Mouse (Mus musculus) limb, embryonic 10.5 days (tissue): ENCODE data around the gene Aldh1a2. TPM values are rescaled to one million over a fixed set of nuclear protein-coding genes. Genes with fewer than 3 reads are reported as not detected.

ENCODE experiments used
- DNase-seq: peaks from one replicate; pipeline ENCODE4 v3.0.0-alpha.2; 2017; ENCODE audit warnings: low spot score
- H3K27ac ChIP-seq: fragments of 300-500 bp; sonication (generic); 2 replicates; pipeline ENCODE4 v1.5.1; 2016; ENCODE audit warnings: mild to moderate bottlenecking
- H3K27me3 ChIP-seq: fragments of 300-500 bp; sonication (generic); 2 replicates; pipeline ENCODE4 v1.6.1; 2016; ENCODE audit warnings: low read depth, mild to moderate bottlenecking; ENCODE audit not compliant: poor library complexity, severe bottlenecking
- H3K36me3 ChIP-seq: fragments of 300-500 bp; sonication (generic); 2 replicates; pipeline ENCODE4 v1.6.1; 2016; ENCODE audit warnings: mild to moderate bottlenecking, moderate library complexity
- H3K4me1 ChIP-seq: fragments of 300-500 bp; sonication (generic); 2 replicates; pipeline ENCODE4 v1.6.1; 2016
- H3K4me3 ChIP-seq: fragments of 300-500 bp; sonication (generic); 2 replicates; pipeline ENCODE4 v1.5.1; 2016; ENCODE audit warnings: mild to moderate bottlenecking, moderate library complexity
- H3K9me3 ChIP-seq: fragments of 300-500 bp; sonication (generic); replicated peaks from 2 replicates; pipeline ENCODE4 v1.6.1; 2016; ENCODE audit warnings: mild to moderate bottlenecking
- WGBS: fragments of 180-500 bp; shearing (Covaris S2); methylation state at CpG from one replicate; pipeline ENCODE4 v1.1.7; 2016; 5-methylcytosine and 5-hydroxymethylcytosine counted together
- polyA plus RNA-seq: library from polyadenylated mRNA; unstranded; fragments of >200 nt; fragmentation: Nextera tagmentation; extraction: Ambion mirVana; gene quantifications from 2 replicates; pipeline ENCODE4 v1.2.1, GENCODE M21; 2016

The Aldh1a2 gene
- polyA plus RNA-seq, 1 experiment from 2014 or later, result 23.7 TPM

DNA sequence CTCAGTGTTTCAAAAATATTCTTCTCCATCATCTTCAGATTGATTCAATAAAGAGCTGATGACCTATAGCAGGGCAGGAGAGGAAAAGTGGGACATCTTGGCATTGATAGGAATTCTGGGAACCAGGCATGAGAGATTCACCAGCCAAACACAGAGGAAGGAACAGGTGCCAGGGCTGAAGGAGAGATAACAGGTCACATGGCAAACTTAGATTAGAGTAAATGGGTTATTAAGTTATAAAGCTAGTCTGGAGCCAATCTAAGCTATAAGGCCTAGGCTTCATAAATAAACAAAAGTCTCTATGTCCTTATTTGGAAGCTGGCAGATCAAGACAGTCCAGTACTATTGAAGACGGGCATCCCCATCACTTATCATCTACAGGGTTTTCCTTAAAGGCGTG is 29.8 kb upstream of the Aldh1a2 start:
- Histone ChIP-seq H3K27ac (no peak overlapping the region), H3K36me3 (no peaks in the 10 kb centered on the region), H3K27me3 (no peaks in the 10 kb centered on the region), H3K4me1 (peaks cover 6% of the 10 kb centered on the region), H3K4me3 (no peak overlapping the region), H3K9me3 (no peaks in the 10 kb centered on the region)
- WGBS, result 94% methylated on average over 2 of the region's 2 CpGs
- DNase-seq, result no peak

DNA sequence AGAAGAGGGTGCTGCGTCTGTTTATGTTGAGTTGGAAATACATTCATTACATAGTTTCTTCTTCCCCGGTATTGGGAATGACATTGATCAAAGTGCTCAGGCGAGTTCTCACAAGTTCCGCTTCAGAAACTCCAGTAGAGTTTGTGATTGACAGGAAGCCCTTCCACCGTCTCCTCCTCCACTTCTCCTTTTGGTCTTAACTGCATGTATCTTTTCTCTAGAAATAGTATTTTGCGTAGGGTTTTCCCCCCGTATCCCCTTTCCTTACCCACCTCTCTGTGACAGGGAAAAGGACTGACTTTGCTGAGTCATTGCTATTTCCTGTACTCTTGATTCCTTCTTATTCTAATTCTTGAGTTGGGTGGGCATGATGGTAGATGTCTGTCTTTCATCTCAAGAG is 28.2 kb upstream of the Aldh1a2 start:
- 90% methylated on average over 7 of the region's 7 CpGs for WGBS

DNA sequence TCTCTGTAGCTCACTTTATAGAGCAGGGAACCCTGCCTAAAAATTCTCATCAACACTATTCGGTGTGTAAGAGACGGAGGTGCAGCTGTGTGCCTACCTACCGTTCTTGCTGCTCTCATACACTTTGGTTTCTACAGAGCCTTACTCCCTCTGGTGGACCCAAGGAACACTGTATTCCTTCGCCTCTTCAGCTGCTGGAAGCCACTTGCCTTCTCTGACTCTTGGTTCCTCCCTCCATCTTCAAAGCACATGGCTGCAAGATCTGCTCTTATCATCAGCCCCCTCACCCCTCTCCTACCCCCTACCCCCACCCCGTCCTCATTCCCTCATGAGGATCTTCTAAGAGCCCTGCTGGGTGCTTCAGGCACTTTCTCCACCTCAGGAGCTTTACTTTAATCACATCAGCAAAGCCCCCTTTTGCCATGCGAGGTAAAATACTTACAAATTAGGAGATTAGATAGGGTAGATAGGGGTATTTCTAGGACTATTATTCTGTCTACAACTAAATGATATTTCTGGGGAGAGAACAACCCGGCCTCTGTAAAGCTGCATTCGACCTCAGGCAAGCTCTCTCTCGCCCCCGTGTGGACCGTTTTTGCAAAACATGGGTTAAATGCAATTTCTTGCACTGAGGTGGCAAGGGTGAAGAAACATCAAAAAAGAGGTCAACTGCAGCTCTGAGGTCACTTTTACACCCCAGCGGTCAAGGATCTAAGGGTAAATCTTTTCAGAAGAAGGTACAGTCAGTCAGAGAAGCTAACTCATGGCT is 26.8 kb upstream of the Aldh1a2 start:
- H3K27me3 ChIP-seq, result no peaks in the 10 kb centered on the region
- peak; percentile 81 for DNase-seq
- peaks cover 6% of the 10 kb centered on the region for H3K4me1 ChIP-seq
- H3K27ac ChIP-seq, result no peak overlapping the region; the same call in 1 of the 2 replicates
- WGBS, result 16% methylated on average over 12 of the region's 12 CpGs
- H3K9me3 ChIP-seq, result no peaks in the 10 kb centered on the region
- H3K4me3 ChIP-seq, result no peak overlapping the region
- no peaks in the 10 kb centered on the region for H3K36me3 ChIP-seq

More for the DNA sequence above, 28.2 kb upstream of the Aldh1a2 start:
- H3K9me3 ChIP-seq, result no peaks in the 10 kb centered on the region
- H3K27me3 ChIP-seq, result no peaks in the 10 kb centered on the region
- H3K27ac ChIP-seq, result no peak overlapping the region
- no peak overlapping the region for H3K4me3 ChIP-seq
- H3K36me3 ChIP-seq, result no peaks in the 10 kb centered on the region
- DNase-seq, result no peak
- H3K4me1 ChIP-seq, result peaks cover 6% of the 10 kb centered on the region

DNA sequence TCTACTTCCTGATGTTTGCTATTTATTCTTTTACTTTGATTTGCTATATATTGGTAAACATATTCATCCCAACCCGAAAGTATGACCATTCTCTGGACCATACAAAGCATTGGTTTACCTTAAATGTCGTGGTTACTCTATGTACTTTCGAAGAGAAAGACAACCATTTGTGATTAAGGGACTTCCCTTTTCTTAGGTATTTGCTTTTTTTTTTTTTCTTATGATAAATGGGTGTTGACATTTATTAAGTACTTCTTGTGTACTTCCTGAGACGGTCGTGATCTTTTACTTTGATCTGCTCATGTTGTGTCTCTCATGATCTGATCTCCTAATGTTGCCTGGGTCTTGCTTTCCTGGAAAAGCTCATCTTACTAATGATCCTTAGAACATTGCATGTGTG is 16.8 kb upstream of the Aldh1a2 start:
- no peak for DNase-seq
- Histone ChIP-seq H3K4me3 (no peak overlapping the region), H3K27ac (no peak overlapping the region), H3K9me3 (no peaks in the 10 kb centered on the region), H3K36me3 (no peaks in the 10 kb centered on the region), H3K27me3 (no peaks in the 10 kb centered on the region), H3K4me1 (no peaks in the 10 kb centered on the region)
- WGBS, result 82% methylated on average over 5 of the region's 5 CpGs

DNA sequence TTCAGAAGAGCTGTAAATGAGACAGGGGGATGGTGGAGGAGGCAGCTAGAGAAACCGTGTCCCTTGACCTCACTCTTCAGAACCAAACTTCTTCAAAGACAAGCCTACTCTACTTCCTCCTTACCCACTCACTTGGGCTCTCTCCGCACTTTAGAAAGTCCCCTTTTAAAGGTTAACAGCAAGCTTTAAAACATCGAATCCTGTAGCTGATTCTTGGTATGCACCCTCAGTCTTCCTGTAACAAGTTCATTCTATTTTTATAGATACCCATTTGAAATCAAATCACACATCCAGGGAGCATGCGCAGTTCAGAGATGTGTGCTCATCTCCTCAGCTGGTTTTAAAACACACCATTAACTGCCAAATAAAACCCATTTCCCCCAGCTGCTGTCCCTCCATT is 13.3 kb upstream of the Aldh1a2 start:
- DNase-seq, result no peak
- Histone ChIP-seq H3K4me1 (peaks cover 1% of the 10 kb centered on the region; the same call in 1 of the 2 replicates), H3K27me3 (no peaks in the 10 kb centered on the region), H3K4me3 (no peak overlapping the region), H3K9me3 (no peaks in the 10 kb centered on the region), H3K36me3 (no peaks in the 10 kb centered on the region), H3K27ac (no peak overlapping the region)
- 81% methylated on average over 4 of the region's 4 CpGs for WGBS

DNA sequence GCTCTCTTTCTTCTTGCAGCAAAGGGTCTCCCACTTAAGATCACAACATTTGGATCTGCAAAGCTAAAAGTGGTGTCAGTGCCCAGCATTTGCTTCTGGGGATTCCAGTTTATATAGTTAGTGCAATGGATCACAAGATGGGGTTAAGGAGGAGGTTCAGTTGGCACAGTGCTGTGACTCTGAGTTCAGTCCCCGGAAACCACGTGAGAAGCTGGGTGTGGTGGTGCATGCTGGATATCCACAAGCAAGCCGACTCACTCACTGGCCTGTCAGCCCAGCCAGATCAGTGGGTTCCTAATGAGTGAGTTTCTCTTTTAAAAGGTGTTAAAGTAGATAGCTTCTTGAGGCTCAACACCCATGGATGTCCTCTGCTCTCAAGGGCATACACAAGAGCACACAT is 6.3 kb upstream of the Aldh1a2 start:
- 66% methylated on average over 3 of the region's 3 CpGs for WGBS
- Histone ChIP-seq H3K27ac (no peak overlapping the region), H3K4me1 (peaks cover 5% of the 10 kb centered on the region; the same call in 1 of the 2 replicates), H3K4me3 (no peak overlapping the region), H3K9me3 (no peaks in the 10 kb centered on the region), H3K27me3 (peaks cover 38% of the 10 kb centered on the region), H3K36me3 (no peaks in the 10 kb centered on the region)
- no peak for DNase-seq

DNA sequence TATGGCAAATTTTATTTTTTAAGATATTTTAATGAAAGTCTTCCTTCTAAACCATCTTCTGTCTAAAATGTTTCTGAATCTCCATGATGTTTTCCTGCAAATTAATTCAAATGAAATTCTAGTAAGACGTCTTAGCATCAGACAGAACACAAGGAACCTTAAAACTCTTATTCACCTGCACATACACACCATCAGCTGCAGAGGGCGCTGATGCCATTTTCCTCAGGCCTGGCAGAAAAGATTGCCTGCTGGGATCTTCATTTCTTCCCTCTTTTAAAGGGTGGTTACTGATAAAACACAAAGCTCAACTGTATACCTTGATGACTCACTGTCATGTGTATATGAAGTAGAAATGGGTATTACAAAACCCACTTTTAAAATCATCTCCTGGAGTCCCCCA is 4.7 kb upstream of the Aldh1a2 start:
- Histone ChIP-seq H3K9me3 (no peaks in the 10 kb centered on the region), H3K36me3 (no peaks in the 10 kb centered on the region), H3K4me1 (peaks cover 13% of the 10 kb centered on the region), H3K4me3 (no peak overlapping the region), H3K27me3 (peaks cover 53% of the 10 kb centered on the region), H3K27ac (no peak overlapping the region)
- DNase-seq, result peak; percentile 56
- 12% methylated on average over 2 of the region's 2 CpGs for WGBS

DNA sequence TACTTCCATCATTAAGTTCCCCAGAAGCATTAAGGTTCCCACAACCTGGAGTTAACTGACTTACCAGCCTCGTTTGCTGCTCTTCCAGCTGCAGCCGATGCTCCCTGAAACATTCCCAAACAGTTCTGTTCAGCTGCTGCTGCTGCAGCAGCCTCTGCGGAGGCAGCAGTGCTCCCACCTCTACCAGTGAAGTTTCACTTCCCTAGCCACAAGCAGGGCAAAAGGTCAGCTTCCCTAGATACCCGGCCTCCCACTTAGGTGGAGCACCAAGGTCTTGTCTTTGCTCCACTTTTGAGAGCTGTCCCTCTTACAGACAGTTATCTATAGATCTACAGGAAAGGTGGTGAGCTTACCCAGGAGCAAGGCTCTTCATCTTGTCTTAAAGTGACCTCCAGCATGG is 2.0 kb upstream of the Aldh1a2 start:
- Histone ChIP-seq H3K9me3 (no peaks in the 10 kb centered on the region), H3K27ac (no peak overlapping the region), H3K36me3 (no peaks in the 10 kb centered on the region), H3K4me3 (no peak overlapping the region), H3K27me3 (peaks cover 81% of the 10 kb centered on the region), H3K4me1 (peaks cover 19% of the 10 kb centered on the region)
- no peak for DNase-seq
- 21% methylated on average over 4 of the region's 4 CpGs for WGBS

DNA sequence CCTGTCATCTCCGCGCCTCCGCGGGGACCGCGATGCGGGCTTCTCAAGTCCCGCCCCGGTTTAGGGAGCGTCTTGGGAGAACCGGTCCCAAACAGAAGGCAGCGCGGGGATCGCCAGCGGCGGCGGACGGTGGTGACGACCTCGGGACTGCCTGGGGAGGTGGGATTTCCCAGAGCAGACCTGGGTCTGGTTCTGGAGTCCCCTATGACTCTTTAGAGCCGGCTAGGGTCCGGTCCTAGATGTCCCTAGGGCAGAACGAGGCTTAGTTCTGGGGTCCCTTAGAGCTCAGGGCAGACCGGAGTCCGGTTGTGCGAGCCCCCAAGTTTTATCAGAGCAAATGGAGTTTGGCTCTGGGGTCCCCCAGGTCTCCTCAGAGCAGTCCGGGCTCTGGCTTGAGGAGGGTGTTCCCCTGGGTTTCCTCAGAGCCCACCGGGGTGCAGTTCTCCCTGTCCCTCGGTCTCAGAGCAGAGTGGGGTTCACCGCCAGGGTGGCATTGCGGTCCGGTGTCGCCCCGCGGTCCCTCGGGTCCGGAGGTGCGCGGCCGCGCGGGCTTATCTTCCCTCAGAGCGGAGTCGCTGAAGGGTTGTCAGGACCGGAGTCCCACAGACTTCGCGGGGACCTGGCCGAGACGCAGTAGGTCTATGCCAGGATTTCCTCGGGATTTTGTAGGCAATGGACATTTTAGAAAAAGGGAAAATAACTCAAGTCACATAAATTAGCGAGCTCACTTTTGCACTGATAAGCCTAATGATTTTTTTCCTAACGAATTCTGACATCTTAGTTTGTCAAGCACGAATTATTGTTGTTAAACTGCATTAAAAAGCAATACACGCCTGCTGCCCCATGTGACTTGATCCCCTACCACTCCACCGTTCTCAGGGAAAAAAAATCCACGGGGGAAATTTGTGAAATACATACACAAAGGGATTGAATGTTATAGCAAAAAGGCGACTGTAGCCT is 727 bp downstream of the Aldh1a2 start:
- Histone ChIP-seq H3K4me1 (peaks cover 19% of the 10 kb centered on the region), H3K4me3 (peak overlapping the region; percentile 52), H3K36me3 (no peaks in the 10 kb centered on the region), H3K27me3 (peaks cover 91% of the 10 kb centered on the region), H3K27ac (peak overlapping the region; percentile 61), H3K9me3 (no peaks in the 10 kb centered on the region)
- DNase-seq, result peak; percentile 67
- WGBS, result under 1% methylated on average over 57 of the region's 57 CpGs

DNA sequence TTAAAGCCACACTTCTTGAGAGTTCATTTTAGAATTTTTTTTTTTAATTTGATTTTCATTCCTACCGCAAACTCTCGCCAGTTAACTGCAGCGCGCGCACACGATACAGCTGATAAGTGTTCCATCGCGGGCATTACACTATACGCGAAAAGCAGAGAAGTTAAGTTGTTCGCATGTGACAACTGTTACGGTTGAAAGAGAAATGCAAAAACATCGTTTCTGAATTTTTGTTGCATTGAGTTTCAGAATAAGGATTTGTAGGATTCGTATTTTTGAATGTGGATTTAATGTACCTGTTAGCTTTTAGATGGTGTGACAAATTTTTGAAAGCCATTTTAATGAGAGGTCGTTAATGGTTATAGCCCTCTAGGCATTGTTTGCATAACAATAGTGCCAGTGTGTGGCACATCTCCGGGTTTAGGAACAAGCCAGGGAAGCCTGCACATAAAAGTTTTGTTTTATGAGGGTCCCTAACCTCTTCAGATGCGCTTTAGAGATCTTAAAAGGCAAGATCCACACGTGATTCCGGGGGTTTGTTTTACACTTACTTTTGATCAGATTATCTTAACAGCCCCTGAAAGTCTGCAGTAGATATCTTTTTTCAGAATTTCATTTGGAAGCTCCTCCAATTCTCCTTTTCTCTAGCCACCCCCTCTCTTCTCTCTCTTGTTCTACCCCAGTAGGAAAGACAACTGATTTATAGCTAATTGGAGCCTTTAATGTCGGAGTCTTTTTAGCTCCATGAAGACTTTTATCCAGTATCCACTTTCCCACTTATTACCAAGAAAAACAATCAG is 1.6 kb downstream of the Aldh1a2 start:
- Histone ChIP-seq H3K27ac (no peak overlapping the region), H3K4me3 (peak overlapping the region; percentile 52), H3K27me3 (peaks cover 91% of the 10 kb centered on the region), H3K36me3 (no peaks in the 10 kb centered on the region), H3K4me1 (peaks cover 19% of the 10 kb centered on the region), H3K9me3 (no peaks in the 10 kb centered on the region)
- 2% methylated on average over 20 of the region's 20 CpGs for WGBS
- DNase-seq, result no peak

DNA sequence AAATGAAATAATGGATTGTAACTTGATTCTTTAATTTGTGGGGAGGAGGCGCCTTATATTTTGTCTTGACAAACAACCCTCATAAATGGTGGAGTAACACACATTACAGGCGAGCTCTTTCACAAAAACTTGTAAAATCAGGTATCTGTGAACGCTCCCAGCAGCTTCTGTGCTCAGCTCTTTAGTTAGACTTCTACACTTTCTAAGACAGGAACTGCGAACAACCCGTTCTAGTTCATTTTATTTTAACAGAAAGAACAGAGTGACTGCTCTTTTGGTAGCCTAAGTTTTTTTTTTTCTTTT is 2.2 kb downstream of the Aldh1a2 start:
- Histone ChIP-seq H3K4me3 (no peak overlapping the region), H3K27me3 (peaks cover 91% of the 10 kb centered on the region)
- WGBS, result 12% methylated on average over 5 of the region's 5 CpGs

DNA sequence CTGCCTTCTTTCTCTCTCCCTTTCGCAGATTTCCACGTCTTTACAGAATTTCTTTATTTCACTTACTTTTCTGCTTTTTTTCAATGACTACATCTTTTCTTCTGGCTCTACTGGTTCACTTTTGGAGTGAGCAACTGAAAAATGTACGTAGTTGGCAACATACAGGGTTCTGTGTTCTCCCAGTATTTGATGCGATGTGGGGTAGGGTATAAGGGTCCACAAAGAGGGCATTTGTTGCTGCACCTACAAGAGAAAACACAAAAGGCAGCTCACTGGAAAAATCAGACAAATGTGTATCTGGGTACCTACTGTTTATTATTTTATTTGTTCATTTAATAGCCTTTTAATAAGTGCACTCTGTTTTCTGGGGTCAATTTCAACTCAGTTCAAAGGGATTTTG is 3.6 kb downstream of the Aldh1a2 start:
- peaks cover 89% of the 10 kb centered on the region for H3K27me3 ChIP-seq

More for the DNA sequence above, 2.2 kb downstream of the Aldh1a2 start:
- H3K36me3 ChIP-seq, result no peaks in the 10 kb centered on the region
- H3K27ac ChIP-seq, result no peak overlapping the region
- no peaks in the 10 kb centered on the region for H3K9me3 ChIP-seq
- peaks cover 19% of the 10 kb centered on the region for H3K4me1 ChIP-seq
- DNase-seq, result no peak

More for the DNA sequence above, 3.6 kb downstream of the Aldh1a2 start:
- H3K4me1 ChIP-seq, result peaks cover 19% of the 10 kb centered on the region
- H3K36me3 ChIP-seq, result no peaks in the 10 kb centered on the region
- no peak overlapping the region for H3K4me3 ChIP-seq
- H3K27ac ChIP-seq, result no peak overlapping the region
- DNase-seq, result no peak
- no peaks in the 10 kb centered on the region for H3K9me3 ChIP-seq
- WGBS, result 66% methylated on average over 4 of the region's 4 CpGs
